Mouse (Mus musculus) embryonic facial prominence, embryonic 11.5 days (tissue): ENCODE measurements around the gene Sema5a. TPM values are rescaled to one million over a fixed set of nuclear protein-coding genes. Genes with fewer than 3 reads are reported as not detected.

ENCODE experiments used
- ATAC-seq: fragments of 200-750 bp; cut with Nextera tagmentation; replicated peaks from 2 replicates; pipeline ENCODE4 v1.8.0; 2017; ENCODE audit warnings: low read depth; ENCODE audit not compliant: insufficient number of reproducible peaks, low FRiP score, low TSS enrichment
- DNase-seq: peaks from one replicate; pipeline ENCODE4 v3.0.0-alpha.2; 2015; ENCODE audit warnings: low spot score
- H3K27ac ChIP-seq: fragments of 300-500 bp; sonication (generic); replicated peaks from 2 replicates; pipeline ENCODE4 v1.5.1; 2014; ENCODE audit warnings: mild to moderate bottlenecking, low read depth, low read length, control low read depth
- H3K27me3 ChIP-seq: fragments of 300-500 bp; sonication (generic); 2 replicates; pipeline ENCODE4 v1.6.1; 2014; ENCODE audit warnings: mild to moderate bottlenecking, low read length, moderate library complexity, mixed read lengths; ENCODE audit not compliant: control insufficient read depth, insufficient read depth
- H3K36me3 ChIP-seq: fragments of 300-500 bp; sonication (generic); replicated peaks from 2 replicates; pipeline ENCODE4 v1.6.1; 2014; ENCODE audit warnings: low read depth, mild to moderate bottlenecking, low read length, moderate library complexity, mixed read lengths; ENCODE audit not compliant: control insufficient read depth, insufficient read depth
- H3K4me1 ChIP-seq: fragments of 300-500 bp; sonication (generic); 2 replicates; pipeline ENCODE4 v1.6.1; 2014; ENCODE audit warnings: low read length, mixed read lengths; ENCODE audit not compliant: control insufficient read depth, insufficient read depth
- H3K4me2 ChIP-seq: fragments of 300-500 bp; sonication (generic); 2 replicates; pipeline ENCODE4 v1.6.1; 2014; ENCODE audit warnings: low read depth, mild to moderate bottlenecking, control low read depth, low read length, moderate library complexity
- H3K4me3 ChIP-seq: fragments of 300-500 bp; sonication (generic); 2 replicates; pipeline ENCODE4 v1.5.1; 2014; ENCODE audit warnings: low read depth, low read length, control low read depth
- H3K9ac ChIP-seq: fragments of 300-500 bp; sonication (generic); replicated peaks from 2 replicates; pipeline ENCODE4 v1.6.1; 2014; ENCODE audit warnings: mild to moderate bottlenecking, control low read depth, low read length
- H3K9me3 ChIP-seq: fragments of 300-500 bp; sonication (generic); replicated peaks from 2 replicates; pipeline ENCODE4 v1.6.1; 2016; ENCODE audit warnings: mild to moderate bottlenecking, low read length, inconsistent platforms, mixed read lengths; ENCODE audit not compliant: control insufficient read depth
- WGBS: fragments of 180-500 bp; shearing (Covaris S2); extraction: QIAGEN DNeasy Blood & Tissue Kit; methylation state at CpG from one replicate; pipeline ENCODE4 v1.1.7; 2014; 5-methylcytosine and 5-hydroxymethylcytosine counted together
- polyA plus RNA-seq: library from polyadenylated mRNA; unstranded; fragments of >200 nt; fragmentation: Nextera tagmentation; extraction: Ambion mirVana; gene quantifications from 2 replicates; pipeline ENCODE4 v1.2.1, GENCODE M21; 2014

The Sema5a gene
- polyA plus RNA-seq, 1 experiment from 2014 or later, result 20.2 TPM

DNA sequence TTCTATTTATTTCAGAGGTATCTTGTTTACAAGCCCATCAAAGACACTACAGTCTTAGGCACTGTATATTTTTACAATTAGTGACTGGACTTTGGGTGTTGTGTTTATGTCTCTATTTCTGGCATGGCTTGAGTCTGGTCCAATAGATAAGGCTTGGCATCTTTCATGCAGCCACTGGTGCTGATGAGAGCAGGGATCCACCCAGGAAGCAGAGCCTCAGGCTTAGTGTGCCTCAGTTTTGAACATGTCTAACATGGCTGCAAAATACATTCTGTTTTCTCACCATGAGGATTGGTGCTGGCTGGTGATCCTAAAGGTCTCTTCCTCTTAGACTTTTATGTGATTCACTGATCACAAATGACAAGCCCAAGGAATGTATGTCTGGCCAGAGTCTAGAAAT, 263.7 kb downstream of the Sema5a start:
- Histone ChIP-seq H3K4me2 (no peak overlapping the region), H3K27ac (no peak overlapping the region), H3K9me3 (no peaks in the 10 kb centered on the region), H3K36me3 (no peaks in the 10 kb centered on the region), H3K4me3 (no peak overlapping the region), H3K27me3 (no peaks in the 10 kb centered on the region), H3K9ac (no peak overlapping the region), H3K4me1 (no peaks in the 10 kb centered on the region)
- ATAC-seq (no peak), DNase-seq (no peak)

DNA sequence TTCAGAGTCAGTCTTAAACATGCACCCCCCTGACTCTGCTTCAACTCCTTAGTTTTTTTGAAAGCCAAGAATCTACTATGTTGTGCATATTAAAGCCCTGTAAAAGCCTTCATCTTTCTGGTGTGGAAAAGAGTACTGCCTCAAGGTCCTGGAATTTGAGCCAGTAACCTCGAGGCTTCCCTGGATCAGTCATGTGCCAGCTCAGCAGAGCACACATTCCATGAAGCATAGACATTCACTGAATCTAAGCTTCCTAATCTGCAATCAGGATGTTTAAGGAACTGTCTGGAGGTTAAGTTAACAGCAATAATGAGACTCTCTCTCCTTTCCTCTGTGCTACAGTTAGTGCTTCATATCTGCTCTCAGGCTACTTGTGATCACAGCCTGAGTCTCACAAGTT, 270.3 kb downstream of the Sema5a start:
- Histone ChIP-seq H3K4me1 (no peaks in the 10 kb centered on the region), H3K27me3 (no peaks in the 10 kb centered on the region), H3K4me2 (no peak overlapping the region), H3K9ac (no peak overlapping the region), H3K9me3 (no peaks in the 10 kb centered on the region), H3K27ac (no peak overlapping the region), H3K36me3 (no peaks in the 10 kb centered on the region), H3K4me3 (no peak overlapping the region)
- no peak for DNase-seq
- ATAC-seq, result no peak
- WGBS, result 46% methylated on average over 1 of the region's 1 CpGs

DNA sequence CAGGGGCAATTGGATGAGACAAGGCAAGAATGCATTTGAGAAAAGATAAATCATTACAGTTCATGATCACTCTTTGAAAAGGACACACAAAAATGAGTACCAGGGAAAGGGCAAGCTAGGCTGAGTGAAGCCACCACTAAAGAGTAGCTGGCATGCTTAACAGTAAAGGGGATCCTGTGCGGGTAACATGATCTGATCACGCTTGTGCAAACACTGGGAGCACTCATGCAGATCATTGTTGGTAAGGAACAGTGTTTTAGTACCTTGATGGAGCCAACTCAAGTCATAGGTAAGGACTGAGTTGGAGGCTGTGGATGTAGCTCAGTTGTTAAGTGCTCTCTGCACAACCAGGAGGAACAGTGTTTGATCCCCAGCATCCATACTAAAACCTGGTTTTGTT, 273.3 kb downstream of the Sema5a start:
- H3K36me3 ChIP-seq, result no peaks in the 10 kb centered on the region
- H3K4me2 ChIP-seq, result no peak overlapping the region
- no peaks in the 10 kb centered on the region for H3K4me1 ChIP-seq
- H3K27me3 ChIP-seq, result no peaks in the 10 kb centered on the region
- H3K4me3 ChIP-seq, result no peak overlapping the region
- no peaks in the 10 kb centered on the region for H3K9me3 ChIP-seq
- ATAC-seq (no peak), DNase-seq (no peak)
- no peak overlapping the region for H3K27ac ChIP-seq
- H3K9ac ChIP-seq, result no peak overlapping the region
- WGBS, result 79% methylated on average over 2 of the region's 2 CpGs

DNA sequence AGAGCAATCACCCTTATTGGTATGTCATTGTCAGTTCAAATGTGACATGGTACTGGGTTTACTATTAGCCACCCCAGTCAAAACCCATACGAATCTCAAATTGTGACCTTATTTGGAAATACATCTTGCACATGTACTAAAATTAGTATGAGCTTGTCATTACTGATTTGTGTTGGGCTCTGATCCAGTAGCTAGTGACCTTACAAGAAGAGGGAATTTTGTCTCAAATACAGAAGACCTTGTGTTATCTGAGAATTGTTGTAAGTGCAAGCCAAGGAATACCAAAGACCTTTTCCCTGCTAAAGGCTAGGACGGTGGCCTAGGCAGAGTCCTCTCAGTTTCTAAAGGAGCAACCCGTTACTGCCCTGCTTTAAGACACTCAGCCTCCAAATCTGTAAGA, 287.9 kb downstream of the Sema5a start:
- Histone ChIP-seq H3K4me3 (no peak overlapping the region), H3K36me3 (no peaks in the 10 kb centered on the region), H3K9me3 (no peaks in the 10 kb centered on the region), H3K27ac (no peak overlapping the region), H3K4me1 (no peaks in the 10 kb centered on the region), H3K9ac (no peak overlapping the region), H3K4me2 (no peak overlapping the region), H3K27me3 (no peaks in the 10 kb centered on the region)
- ATAC-seq (no peak), DNase-seq (no peak)
- 67% methylated on average over 3 of the region's 3 CpGs for WGBS

DNA sequence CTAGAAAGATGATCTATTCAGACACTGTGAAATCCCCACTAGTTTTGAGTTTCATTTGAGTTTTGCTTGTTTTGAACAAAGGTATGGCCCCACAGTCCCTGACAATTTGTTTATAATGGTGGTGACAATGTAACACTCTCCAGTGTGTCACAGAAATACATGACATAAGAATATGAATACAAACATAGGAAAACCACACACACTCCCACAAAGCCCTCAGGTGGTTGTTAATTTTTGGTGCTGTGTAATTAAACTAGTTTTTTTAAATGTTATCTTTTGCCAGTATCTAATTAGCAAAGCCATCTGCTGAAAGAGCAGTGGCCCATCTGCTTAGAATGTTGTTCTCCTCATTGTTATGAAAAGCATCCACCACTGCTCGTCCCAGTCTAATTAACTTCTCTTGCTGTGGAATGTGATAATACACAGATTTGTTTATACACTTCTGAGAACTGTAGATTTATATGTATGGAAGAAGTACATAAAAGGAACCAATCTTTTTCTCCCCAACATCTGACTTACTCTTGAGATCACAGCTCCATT, 289.0 kb downstream of the Sema5a start:
- DNase-seq, result no peak
- H3K4me2 ChIP-seq, result no peak overlapping the region
- H3K4me1 ChIP-seq, result no peaks in the 10 kb centered on the region
- no peaks in the 10 kb centered on the region for H3K36me3 ChIP-seq
- no peak overlapping the region for H3K4me3 ChIP-seq
- no peak for ATAC-seq
- H3K9ac ChIP-seq, result no peak overlapping the region
- no peaks in the 10 kb centered on the region for H3K9me3 ChIP-seq
- H3K27me3 ChIP-seq, result no peaks in the 10 kb centered on the region
- WGBS, result 49% methylated on average over 1 of the region's 1 CpGs
- H3K27ac ChIP-seq, result no peak overlapping the region

DNA sequence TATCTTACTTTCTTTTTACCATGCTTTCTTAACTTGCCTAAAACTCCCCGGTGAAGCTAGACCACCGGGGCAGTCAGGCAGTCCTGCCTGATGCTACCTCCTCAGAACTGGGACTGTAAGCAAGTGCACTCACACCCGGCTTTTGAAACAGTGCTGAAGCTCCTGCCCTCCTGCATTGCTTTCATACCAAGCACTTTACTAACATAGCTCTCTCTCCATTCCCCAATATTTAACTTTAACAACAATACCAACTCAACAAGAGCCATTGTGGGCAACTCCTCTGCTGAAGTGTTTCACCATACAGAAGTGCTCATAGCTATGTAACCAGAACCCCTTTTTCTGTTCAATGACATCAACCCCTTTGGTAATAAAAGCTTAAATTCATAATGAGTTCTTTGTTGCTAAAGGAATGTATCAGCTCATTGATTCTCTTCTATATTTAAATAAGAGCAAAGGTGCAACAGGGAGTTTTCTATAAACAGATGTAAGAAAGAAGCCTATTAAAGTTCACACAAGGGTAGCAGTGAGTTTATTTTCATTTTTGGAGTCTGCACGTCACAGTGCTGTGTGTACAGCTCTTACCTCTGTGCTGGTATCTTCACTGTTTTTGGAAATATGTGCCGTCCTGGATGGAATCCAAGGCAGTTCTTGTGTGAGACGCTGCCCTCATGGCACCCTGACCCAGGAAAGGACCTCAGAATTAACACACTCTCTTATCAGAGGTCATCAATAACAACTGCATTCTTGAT, 292.3 kb downstream of the Sema5a start:
- Histone ChIP-seq H3K4me3 (no peak overlapping the region), H3K27me3 (no peaks in the 10 kb centered on the region), H3K9me3 (no peaks in the 10 kb centered on the region), H3K36me3 (no peaks in the 10 kb centered on the region), H3K27ac (no peak overlapping the region), H3K4me2 (no peak overlapping the region), H3K4me1 (no peaks in the 10 kb centered on the region), H3K9ac (no peak overlapping the region)
- DNase-seq (no peak), ATAC-seq (no peak)
- WGBS, result 83% methylated on average over 6 of the region's 6 CpGs

DNA sequence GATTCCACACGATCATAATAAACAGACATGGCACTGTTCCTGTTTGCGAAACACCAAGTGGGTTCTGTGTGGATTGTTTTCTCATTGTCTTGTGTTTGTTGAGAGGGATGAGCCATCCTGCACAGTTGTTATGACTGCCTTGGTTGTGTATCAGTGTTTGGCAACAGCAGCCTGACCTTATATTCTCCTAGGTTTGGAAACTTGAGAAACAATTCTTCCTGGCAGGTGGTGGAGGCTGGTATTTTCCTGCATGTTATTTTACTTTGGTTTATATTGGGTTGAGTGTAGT, 292.8 kb downstream of the Sema5a start:
- H3K9me3 ChIP-seq, result no peaks in the 10 kb centered on the region
- no peak overlapping the region for H3K9ac ChIP-seq
- H3K36me3 ChIP-seq, result no peaks in the 10 kb centered on the region
- no peak overlapping the region for H3K4me2 ChIP-seq
- no peak overlapping the region for H3K4me3 ChIP-seq
- no peaks in the 10 kb centered on the region for H3K27me3 ChIP-seq
- no peak for ATAC-seq
- DNase-seq, result no peak
- no peaks in the 10 kb centered on the region for H3K4me1 ChIP-seq
- no peak overlapping the region for H3K27ac ChIP-seq
- 74% methylated on average over 2 of the region's 2 CpGs for WGBS

DNA sequence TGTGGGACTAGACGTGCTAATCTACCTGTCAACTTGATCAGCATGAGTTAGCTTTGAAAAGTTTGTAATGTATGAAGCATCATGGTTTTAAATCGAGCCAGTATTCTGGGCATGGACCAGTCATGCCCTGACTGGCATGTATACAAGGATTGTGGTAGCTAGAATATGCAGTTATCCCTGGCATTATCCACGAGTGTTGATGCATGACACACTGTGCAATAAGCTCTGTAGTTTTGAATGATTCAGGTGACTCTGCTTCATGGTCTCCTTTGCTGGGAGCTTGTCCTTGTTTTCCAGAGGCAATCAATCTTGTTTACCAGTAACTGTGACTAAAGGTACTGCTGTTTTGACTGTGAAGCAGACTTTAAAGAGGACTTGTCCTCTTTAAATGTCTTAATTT, 293.5 kb downstream of the Sema5a start:
- Histone ChIP-seq H3K27me3 (no peaks in the 10 kb centered on the region), H3K4me1 (no peaks in the 10 kb centered on the region), H3K4me2 (no peak overlapping the region), H3K9ac (no peak overlapping the region), H3K27ac (no peak overlapping the region), H3K36me3 (no peaks in the 10 kb centered on the region), H3K9me3 (no peaks in the 10 kb centered on the region), H3K4me3 (no peak overlapping the region)
- WGBS, result 79% methylated on average over 3 of the region's 3 CpGs
- ATAC-seq, result no peak
- DNase-seq, result no peak
